Mouse (Mus musculus) myocyte (in vitro differentiated cells): Measurements from ENCODE around the gene Guk1.

Experiments
- E2F4 ChIP-seq: IDR thresholded peaks from one replicate; pipeline ENCODE4 v1.6.1; 2011; ENCODE audit warnings: mild to moderate bottlenecking, control low read depth, moderate library complexity; ENCODE audit not compliant: insufficient read depth
- TCF12 ChIP-seq: IDR thresholded peaks from one replicate; pipeline ENCODE4 v1.6.1; 2011; ENCODE audit warnings: mild to moderate bottlenecking, control low read depth; ENCODE audit not compliant: poor library complexity, insufficient read depth, severe bottlenecking

DNA sequence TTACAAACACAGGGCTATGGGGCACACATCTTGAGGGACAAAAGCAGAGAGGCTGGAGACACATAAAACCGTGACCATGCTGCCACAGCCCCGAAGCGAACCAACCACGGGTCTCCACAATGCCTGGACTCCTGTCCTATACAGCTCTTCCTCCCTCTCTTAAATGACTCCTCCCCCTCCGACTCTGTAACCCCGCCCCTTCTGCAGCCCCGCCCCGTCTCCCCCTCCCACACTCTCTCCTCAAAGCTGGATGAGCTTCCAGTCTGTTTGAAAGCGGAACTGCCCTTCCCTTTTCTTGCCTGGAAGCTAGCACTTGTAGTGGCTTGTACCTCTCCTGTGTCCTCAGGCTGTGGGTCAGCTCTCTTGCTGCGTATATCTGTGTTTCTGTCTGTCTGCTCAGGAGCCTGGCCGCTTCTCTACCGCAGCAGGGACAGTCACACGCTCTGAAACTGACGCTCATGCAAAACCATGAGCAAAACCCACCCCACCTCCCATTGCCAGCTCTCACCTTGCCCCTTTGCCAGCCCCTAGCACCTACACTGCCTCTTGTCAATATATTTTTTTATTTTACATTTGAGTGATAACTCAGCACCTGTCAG is 50.1 kb downstream of the Guk1 start:
- TF ChIP-seq TCF12 = no peak
- no peak for TF ChIP-seq E2F4
